24 mouse cellular contexts compared by ENCODE assay signal in the genomic region with DNA sequence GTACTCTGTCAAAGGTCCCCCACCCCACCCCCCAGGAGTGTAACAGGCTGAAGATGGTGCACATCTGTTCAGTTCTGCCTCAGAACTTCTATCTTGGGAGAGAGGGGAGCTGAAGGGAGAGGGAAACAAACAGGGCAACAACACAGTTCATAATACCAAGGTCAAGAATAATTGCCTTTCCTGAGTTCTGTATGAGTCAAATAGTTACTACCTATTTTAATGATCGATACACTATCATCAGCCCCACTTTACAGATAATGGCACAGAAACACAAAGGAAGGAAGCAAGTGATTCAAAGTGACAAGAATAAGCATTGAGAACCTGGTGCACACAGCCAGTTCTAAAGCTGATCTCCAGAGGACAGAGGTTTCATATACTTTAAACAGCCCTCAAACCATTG. TPM values are rescaled to one million over a fixed set of nuclear protein-coding genes. Genes with fewer than 3 reads are reported as not detected.
DNase-seq lines count a peak whose midpoint lies in the region; ATAC-seq and TF ChIP-seq lines count a peak whose summit lies in the region.
"Had no signal": no experiment of that assay in that cellular context is flagged by ENCODE, and none has a peak within 500 bp of the region (broad histone marks: within the 10 kb centered on the region; RNA-seq: fewer than 3 reads in every experiment).

No protein-coding gene starts in this region.

- no peak overlapping the region for H3K9ac ChIP-seq in heart, embryonic 13.5 days
- H3K9ac ChIP-seq in liver, adult 2 months (ENCODE audit: low read depth, low read length), result no peak overlapping the region
- no peak overlapping the region for H3K9ac ChIP-seq in liver, embryonic 11.5 days (ENCODE audit: low read depth, low read length)
- H3K9ac ChIP-seq in limb, embryonic 12.5 days (replicated peaks), result no peak overlapping the region
- H3K9ac ChIP-seq: embryonic facial prominence, embryonic 15.5 days; forebrain, embryonic 15.5 days; hindbrain, embryonic 14.5 days; stomach, embryonic 15.5 days had no signal

- 78% methylated on average over 1 of the region's 1 CpGs for WGBS in heart, embryonic 13.5 days
- 80% methylated on average over 1 of the region's 1 CpGs for WGBS in liver, adult 2 months
- 86% methylated on average over 1 of the region's 1 CpGs for WGBS in liver, embryonic 11.5 days
- WGBS in limb, embryonic 12.5 days, result 86% methylated on average over 1 of the region's 1 CpGs

- intact Hi-C loops in heart, postnatal 14 days (cut with DNase I), result no loop called here

- no peak for ATAC-seq in heart, embryonic 13.5 days (ENCODE audit: extremely low read depth, insufficient number of reproducible peaks, low FRiP score, low TSS enrichment)
- ATAC-seq in liver, embryonic 11.5 days (replicated peaks; ENCODE audit: low FRiP score), result no peak
- ATAC-seq in limb, embryonic 12.5 days (ENCODE audit: insufficient number of reproducible peaks, insufficient read depth, low FRiP score, low TSS enrichment, low read depth), result no peak
- no peak for ATAC-seq in CD4-positive, CD25-positive, alpha-beta regulatory T cell, adult 4 months
- ATAC-seq: forebrain, embryonic 15.5 days; inflammation-experienced regulatory T-cells, adult 6 months; midbrain, embryonic 16.5 days had no signal

- no peaks in the 10 kb centered on the region for H3K79me2 ChIP-seq in liver, adult 2 months (ENCODE audit: control insufficient read depth, insufficient read depth, low read length)

- TF ChIP-seq CTCF in liver, adult 2 months (IDR thresholded peaks at IDR 0.05; ENCODE audit: low read depth, low read length), result no peak

- DNase-seq in heart, postnatal 14 days, result no peak
- no peak for DNase-seq in liver, adult 2 months (ENCODE audit: extremely low read depth, low read depth, low spot score)
- no peak for DNase-seq in liver, embryonic 11.5 days (ENCODE audit: low spot score)
- DNase-seq in urinary bladder, postnatal 10 days (ENCODE audit: low spot score), result no peak
- DNase-seq: adrenal gland, postnatal 10 days; B cell, adult 2 months; cerebellum, adult 2 months; cerebellum, postnatal 36 days; embryo, embryonic 11 days; gastrocnemius, postnatal 10 days; kidney, postnatal 36 days; layer of hippocampus, postnatal 36 days; right cerebral cortex, adult 18-20 months; thymus, postnatal 25 days had no signal

- H3K4me3 ChIP-seq in heart, embryonic 13.5 days, result no peak overlapping the region
- no peak overlapping the region for H3K4me3 ChIP-seq in liver, adult 2 months (ENCODE audit: insufficient read depth, low read depth, low read length)
- no peak overlapping the region for H3K4me3 ChIP-seq in liver, embryonic 11.5 days (ENCODE audit: low read depth, low read length)
- no peak overlapping the region for H3K4me3 ChIP-seq in limb, embryonic 12.5 days (replicated peaks)
- H3K4me3 ChIP-seq: embryonic facial prominence, embryonic 15.5 days; forebrain, embryonic 15.5 days; midbrain, embryonic 10.5 days; stomach, embryonic 15.5 days had no signal

- no peak for TF ChIP-seq POLR2A in liver, adult 2 months (IDR thresholded peaks at IDR 0.05; ENCODE audit: extremely low read depth, insufficient read depth, low read length)

- no peaks in the 10 kb centered on the region for H3K9me3 ChIP-seq in heart, embryonic 13.5 days
- H3K9me3 ChIP-seq in liver, embryonic 11.5 days (ENCODE audit: control insufficient read depth, low read length), result no peaks in the 10 kb centered on the region
- no peaks in the 10 kb centered on the region for H3K9me3 ChIP-seq in limb, embryonic 12.5 days
- H3K9me3 ChIP-seq: embryonic facial prominence, embryonic 15.5 days; forebrain, embryonic 15.5 days; midbrain, embryonic 10.5 days; stomach, embryonic 15.5 days had no signal

- H3K27me3 ChIP-seq in heart, embryonic 13.5 days (replicated peaks), result no peaks in the 10 kb centered on the region
- H3K27me3 ChIP-seq in liver, adult 2 months (ENCODE audit: control insufficient read depth, insufficient read depth, low read length), result no peaks in the 10 kb centered on the region
- no peaks in the 10 kb centered on the region for H3K27me3 ChIP-seq in liver, embryonic 11.5 days (replicated peaks; ENCODE audit: control insufficient read depth, insufficient read depth, low read length)
- no peaks in the 10 kb centered on the region for H3K27me3 ChIP-seq in limb, embryonic 12.5 days
- H3K27me3 ChIP-seq: embryonic facial prominence, embryonic 15.5 days; forebrain, embryonic 15.5 days; stomach, embryonic 15.5 days had no signal

- peaks cover 72% of the 10 kb centered on the region for H3K4me1 ChIP-seq in heart, embryonic 13.5 days
- peaks cover 17% of the 10 kb centered on the region for H3K4me1 ChIP-seq in liver, adult 2 months (ENCODE audit: control insufficient read depth, insufficient read depth, low read length)
- peaks cover 8% of the 10 kb centered on the region for H3K4me1 ChIP-seq in liver, embryonic 11.5 days (replicated peaks; ENCODE audit: control insufficient read depth, insufficient read depth, low read length)
- peaks cover 27% of the 10 kb centered on the region for H3K4me1 ChIP-seq in limb, embryonic 12.5 days (replicated peaks)
- H3K4me1 ChIP-seq: forebrain, embryonic 15.5 days had no signal

- H3K36me3 ChIP-seq in heart, embryonic 13.5 days, result peaks cover 96% of the 10 kb centered on the region
- no peaks in the 10 kb centered on the region for H3K36me3 ChIP-seq in liver, adult 2 months (ENCODE audit: control insufficient read depth, insufficient read depth, low read length)
- H3K36me3 ChIP-seq in liver, embryonic 11.5 days (ENCODE audit: control insufficient read depth, insufficient read depth, low read length), result peaks cover 41% of the 10 kb centered on the region
- peaks cover 94% of the 10 kb centered on the region for H3K36me3 ChIP-seq in limb, embryonic 12.5 days
- H3K36me3 ChIP-seq: forebrain, embryonic 15.5 days had no signal

- H3K4me2 ChIP-seq in heart, embryonic 13.5 days, result no peak overlapping the region
- H3K4me2 ChIP-seq in liver, embryonic 11.5 days, result no peak overlapping the region
- no peak overlapping the region for H3K4me2 ChIP-seq in limb, embryonic 12.5 days
- H3K4me2 ChIP-seq: embryonic facial prominence, embryonic 15.5 days; forebrain, embryonic 15.5 days; hindbrain, embryonic 14.5 days; stomach, embryonic 15.5 days had no signal

- peak overlapping the region; percentile 65 for H3K27ac ChIP-seq in heart, embryonic 13.5 days (replicated peaks)
- peak overlapping the region; percentile 4; the same call in 1 of the 2 replicates for H3K27ac ChIP-seq in liver, adult 2 months (replicated peaks; ENCODE audit: insufficient read depth, low read depth, low read length)
- H3K27ac ChIP-seq in liver, embryonic 11.5 days (ENCODE audit: low read depth, low read length), result no peak overlapping the region
- H3K27ac ChIP-seq in limb, embryonic 12.5 days, result peak overlapping the region; percentile 69; the same call in 1 of the 2 replicates
- H3K27ac ChIP-seq: forebrain, embryonic 15.5 days; hindbrain, embryonic 14.5 days; midbrain, embryonic 10.5 days; stomach, embryonic 15.5 days had no signal

RNA-seq across cellular contexts. Expression of a gene that starts 40.6 kb away (rescaled TPM):
- polyA plus RNA-seq in heart, embryonic 13.5 days (2015; fragmentation: Nextera tagmentation; extraction: Ambion mirVana), result 64.6 and 78.2 TPM in 2 replicates
- total RNA-seq in heart, postnatal 14 days (2021), result 1 to 10 TPM; 3.1 to 5.8 TPM
- total RNA-seq in liver, adult 2 months (2014; rRNA removed), result 56.4 and 67.3 TPM in 2 replicates
- polyA plus RNA-seq in liver, adult 2 months (2012; rRNA removed), result 75.7 and 82.3 TPM in 2 replicates
- 15.9 and 17.2 TPM in 2 replicates for polyA plus RNA-seq in liver, embryonic 11.5 days (2014; fragmentation: Nextera tagmentation; extraction: Ambion mirVana)
- polyA plus RNA-seq in limb, embryonic 12.5 days (2016; fragmentation: Nextera tagmentation; extraction: Ambion mirVana), result 11.9 and 13.0 TPM in 2 replicates
- 1 to 10 TPM; 5.1 to 5.2 TPM for polyA plus RNA-seq in CD4-positive, CD25-positive, alpha-beta regulatory T cell, adult 4 months (2017; shearing (Covaris generic))
